Mouse (Mus musculus) WW6 (cell line): ENCODE data around the gene Iyd.

ENCODE experiments used
- DNase-seq: peaks from one replicate; pipeline ENCODE4 v3.0.0-alpha.2; 2013; ENCODE audit warnings: low read depth, low spot score

Gene Iyd

DNA sequence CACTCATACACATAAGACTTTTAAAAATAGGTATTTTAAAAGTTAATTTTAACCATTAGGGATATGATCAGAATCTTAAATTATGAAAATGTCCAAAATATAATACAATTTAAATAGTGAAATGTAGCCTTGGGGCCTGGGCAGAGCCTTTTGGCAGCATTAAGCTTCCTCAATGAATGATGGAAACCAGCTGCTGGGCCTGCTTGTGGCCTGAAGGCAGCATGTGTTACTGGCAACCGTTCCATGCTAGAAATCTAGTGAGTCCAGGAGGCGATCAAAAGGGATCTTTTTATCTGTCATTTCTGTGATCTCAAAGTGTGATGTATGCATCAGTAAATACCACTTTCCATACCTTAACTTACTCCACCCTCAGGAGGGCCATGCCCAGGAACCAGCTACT lies 9.3 kb downstream of the Iyd start:
- DNase-seq: no peak

DNA sequence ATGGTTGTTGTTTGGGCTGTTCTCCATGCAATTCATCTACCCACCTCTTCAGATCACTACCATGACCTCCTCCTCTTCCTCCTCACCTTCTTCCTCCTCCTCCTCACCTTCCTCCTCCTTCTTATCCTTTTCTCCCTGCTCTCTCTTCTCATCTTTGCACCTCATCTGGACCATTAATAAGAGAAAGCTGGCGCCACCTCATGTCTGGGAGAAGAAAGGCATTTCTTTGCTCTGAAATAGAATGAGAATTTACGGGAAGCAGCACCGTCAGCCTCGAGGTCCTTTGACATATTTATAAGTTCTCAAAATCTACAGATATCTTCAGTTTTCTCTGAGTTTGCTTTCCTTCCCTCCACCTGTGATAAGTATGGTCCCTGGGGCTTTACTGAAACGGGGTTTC lies 15.1 kb downstream of the Iyd start:
- no peak for DNase-seq

- DNase-seq: no peak
Observed at GRCm38 (mm10) chr10:3556538-3556937, 16.5 kb downstream of the Iyd start.

GRCm38 (mm10) chr10:3559136-3559535 lies 19.1 kb downstream of the Iyd start:
- no peak for DNase-seq

GRCm38 (mm10) chr10:3562165-3562564 lies 22.1 kb downstream of the Iyd start:
- DNase-seq: no peak

GRCm38 (mm10) chr10:3565126-3565525 lies 25.1 kb downstream of the Iyd start:
- DNase-seq: no peak

DNA sequence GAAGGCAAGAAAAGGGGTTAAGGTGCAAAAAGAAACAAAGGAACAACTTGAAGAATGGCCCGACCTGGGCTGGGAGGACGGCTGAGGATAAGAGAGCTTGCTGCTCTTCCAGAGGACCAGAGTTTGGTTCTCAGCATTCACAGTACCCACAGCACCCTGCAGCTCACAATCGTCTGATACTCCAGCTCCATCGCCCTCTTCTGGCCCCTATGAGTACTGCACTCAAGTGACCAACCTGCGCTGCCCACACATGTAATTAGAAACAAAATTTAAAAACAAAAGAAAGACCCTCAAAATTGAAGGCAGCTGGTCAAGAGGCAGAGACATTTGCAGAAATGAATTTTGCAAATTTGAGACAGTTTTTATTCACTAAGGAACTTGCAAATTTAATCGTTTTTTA lies 27.8 kb downstream of the Iyd start:
- DNase-seq: no peak

DNA sequence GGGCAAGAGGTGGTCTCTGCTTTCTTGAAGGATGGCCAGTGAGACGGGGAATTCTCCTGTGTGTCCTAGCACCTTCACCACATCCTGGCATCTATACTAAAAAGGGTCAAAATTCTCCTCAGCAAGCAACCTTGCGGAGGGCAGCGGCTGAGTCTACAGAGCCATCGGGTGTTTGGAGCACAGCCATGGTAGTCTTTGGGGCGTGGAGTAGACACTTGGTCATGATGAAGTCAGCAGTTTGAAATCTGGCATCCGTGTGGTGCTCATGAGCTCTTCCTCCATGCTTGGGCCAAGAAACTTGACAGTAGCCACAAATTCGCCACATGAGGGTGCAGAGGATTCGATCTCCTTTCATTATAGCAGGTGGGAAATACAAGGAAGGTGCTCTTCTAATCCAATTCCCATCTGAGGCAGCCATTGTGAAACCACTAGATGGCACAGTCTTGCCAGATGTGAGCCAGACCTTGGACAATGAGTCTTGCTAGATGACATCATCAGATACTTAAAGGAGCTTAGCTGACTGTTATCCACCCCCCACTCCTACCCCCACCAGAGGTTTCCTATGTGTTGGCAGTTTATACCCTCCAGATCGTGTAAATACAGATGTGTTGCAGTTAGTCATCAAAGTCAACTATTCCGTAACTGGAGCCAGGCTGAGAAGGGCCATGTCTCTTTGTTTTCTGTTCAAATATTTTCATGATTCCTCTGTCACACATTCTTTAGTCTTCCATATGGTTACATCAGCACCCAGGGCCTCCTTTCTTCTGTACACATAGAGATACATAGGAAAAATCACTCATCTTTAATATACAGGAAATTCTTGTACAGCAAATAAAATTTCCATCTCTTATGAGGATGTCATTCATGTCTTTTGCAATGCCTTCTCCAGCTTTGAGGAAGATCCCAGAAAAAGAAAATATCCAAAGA lies 32.9 kb downstream of the Iyd start:
- DNase-seq: no peak

DNA sequence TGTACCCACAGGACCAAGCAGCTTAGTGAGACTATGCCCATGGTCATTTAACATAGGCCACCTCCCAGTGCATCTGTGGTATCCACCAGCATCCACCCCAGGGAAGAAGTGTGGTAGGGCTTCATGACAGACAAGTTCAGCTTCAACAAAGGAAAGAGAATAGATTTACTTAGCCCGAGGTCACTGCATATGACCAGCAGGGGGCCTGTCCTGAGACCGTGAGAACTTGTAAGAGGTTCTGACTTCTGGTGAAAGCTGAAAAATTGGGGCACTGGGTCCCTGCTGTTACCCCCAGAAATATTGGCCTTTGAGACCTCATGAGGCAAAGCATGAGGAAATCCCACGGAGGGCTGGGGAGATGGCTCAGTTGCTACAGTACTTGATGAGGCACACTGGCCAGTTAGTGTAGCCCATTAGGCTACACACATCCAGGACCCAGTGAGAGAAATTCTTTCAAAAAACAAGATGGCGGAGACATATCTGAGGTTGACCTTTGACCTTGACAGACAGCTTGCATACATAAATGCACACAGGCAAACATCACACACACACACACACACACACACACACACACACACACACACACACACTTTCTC lies 34.0 kb downstream of the Iyd start:
- no peak for DNase-seq

- no peak for DNase-seq
Observed at GRCm38 (mm10) chr10:3590632-3591031, 50.6 kb downstream of the Iyd start.

GRCm38 (mm10) chr10:3591790-3592189 lies 51.8 kb downstream of the Iyd start:
- no peak for DNase-seq

DNA sequence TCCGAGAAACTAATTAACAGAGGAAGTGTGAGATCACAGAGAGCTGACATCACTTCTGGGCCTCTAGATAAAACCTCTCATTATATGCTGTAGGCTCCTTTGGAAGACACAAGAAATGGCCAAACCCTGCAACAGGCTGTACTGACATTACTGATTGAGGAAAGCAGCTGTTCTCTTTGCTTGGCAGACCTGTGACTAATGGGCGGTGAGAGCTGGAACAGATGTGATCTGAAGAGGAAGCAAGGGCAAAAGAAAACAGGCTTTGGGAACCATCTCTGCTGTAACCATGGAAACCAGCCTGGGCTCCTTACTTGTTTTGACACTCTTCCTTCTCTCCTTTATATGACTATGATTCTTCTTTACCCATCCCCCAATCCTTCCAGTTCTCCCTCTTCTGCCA lies 56.7 kb downstream of the Iyd start:
- no peak for DNase-seq

GRCm38 (mm10) chr10:3597760-3598159 lies 57.7 kb downstream of the Iyd start:
- DNase-seq: no peak
